Mouse (Mus musculus): ENCODE results near the gene Ssc4d. TPM values are rescaled to one million over a fixed set of nuclear protein-coding genes. Genes with fewer than 3 reads are reported as not detected.
A peak's percentile ranks its signal among the peaks of the same experiment; 100 is the strongest.

The Ssc4d gene
- polyA plus RNA-seq, 1 experiment: 2.7 TPM

DNA sequence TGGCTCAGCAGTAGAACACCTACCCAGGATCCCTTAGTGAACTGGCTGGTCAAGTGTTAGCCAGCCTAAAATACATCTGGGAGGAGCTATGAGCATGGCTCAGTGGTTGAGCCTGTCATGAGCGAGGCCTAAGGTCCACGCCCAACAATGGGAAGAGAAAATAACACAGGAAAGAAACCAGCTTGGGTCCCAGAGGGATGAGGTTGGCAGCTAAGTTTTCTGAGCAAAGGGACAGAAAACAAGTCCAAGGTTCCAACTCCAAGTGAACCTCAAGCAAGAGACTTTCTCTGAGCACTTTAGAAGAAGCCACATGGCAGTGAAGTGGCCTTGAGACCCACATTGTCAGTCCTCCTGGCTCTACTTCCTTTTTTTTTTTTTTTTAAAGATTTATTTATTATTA lies 22.7 kb downstream of the Ssc4d start:
- H3K4me1 ChIP-seq (ENCODE audit: control insufficient read depth, insufficient read depth, low read length): no peaks in the 10 kb centered on the region
- H3K4me3 ChIP-seq (ENCODE audit: insufficient read depth, low read length): no peak overlapping the region
- TF ChIP-seq CTCF (IDR thresholded peaks at IDR 0.05; ENCODE audit: extremely low read depth, insufficient read depth, low read length) (no peak), POLR2A (IDR thresholded peaks at IDR 0.05; ENCODE audit: extremely low read depth, insufficient read depth, low read length) (no peak)
- H3K27ac ChIP-seq (ENCODE audit: insufficient read depth, low read length): no peak overlapping the region

DNA sequence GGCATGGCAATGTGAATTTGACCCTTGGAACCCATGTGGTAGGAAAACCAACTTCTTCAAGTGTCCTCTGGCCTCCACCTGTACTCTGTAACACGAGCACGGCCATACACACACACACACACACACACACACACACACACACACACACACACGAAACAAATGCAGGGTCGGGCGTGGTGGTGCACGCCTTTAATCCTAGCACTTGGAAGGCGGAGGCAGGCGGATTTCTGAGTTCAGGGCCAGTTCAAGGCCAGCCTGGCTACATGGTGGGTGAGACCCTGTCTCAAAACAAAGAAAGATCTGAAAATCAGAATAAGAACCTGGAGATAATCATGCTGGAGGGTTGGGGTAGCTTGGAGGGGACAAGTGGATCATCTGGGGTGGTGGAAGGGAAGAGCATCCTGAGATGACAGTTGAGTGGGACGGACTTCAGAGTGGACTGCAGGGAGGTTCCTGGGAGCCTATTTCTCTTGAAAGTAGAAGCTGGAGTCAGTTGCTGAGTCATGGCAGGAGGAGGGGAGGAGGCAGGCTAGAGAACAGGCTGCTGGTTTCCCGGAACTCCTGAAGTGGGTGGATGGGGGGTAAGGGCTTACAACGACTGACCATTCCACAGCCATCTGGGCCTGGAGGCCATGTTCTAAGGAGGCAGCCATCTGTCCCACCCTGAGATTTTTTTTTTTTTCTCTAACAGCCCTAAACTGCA lies 23.5 kb downstream of the Ssc4d start:
- H3K4me3 ChIP-seq (ENCODE audit: insufficient read depth, low read length): no peak overlapping the region
- H3K27ac ChIP-seq (ENCODE audit: insufficient read depth, low read length): no peak overlapping the region
- no peak for TF ChIP-seq CTCF (IDR thresholded peaks at IDR 0.05; ENCODE audit: extremely low read depth, insufficient read depth, low read length)
- no peak for TF ChIP-seq POLR2A (IDR thresholded peaks at IDR 0.05; ENCODE audit: extremely low read depth, insufficient read depth, low read length)
- H3K4me1 ChIP-seq (ENCODE audit: control insufficient read depth, insufficient read depth, low read length): no peaks in the 10 kb centered on the region

DNA sequence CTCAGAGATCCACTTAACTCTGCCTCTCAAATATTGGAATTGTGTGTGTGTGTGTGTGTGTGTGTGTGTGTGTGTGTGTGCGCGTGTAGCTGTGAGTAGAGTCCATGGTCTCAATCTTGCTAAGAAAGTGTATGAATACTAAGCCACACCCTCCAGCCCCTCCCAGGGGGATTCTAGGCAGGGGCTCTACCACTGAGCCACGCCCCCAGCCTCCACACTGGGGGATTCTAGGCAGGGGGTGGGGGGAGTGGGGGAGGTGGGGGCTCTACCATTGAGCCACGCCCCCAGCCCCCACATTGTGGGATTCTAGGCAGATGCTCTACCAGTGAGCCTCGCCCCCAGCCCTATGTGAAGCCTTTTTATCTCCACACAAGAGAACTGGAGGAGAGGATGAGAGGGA lies 27.7 kb downstream of the Ssc4d start:
- Histone ChIP-seq H3K27ac (ENCODE audit: insufficient read depth, low read length) (no peak overlapping the region), H3K4me1 (ENCODE audit: control insufficient read depth, insufficient read depth, low read length) (no peaks in the 10 kb centered on the region), H3K4me3 (ENCODE audit: insufficient read depth, low read length) (no peak overlapping the region)
- no peak for TF ChIP-seq POLR2A (IDR thresholded peaks at IDR 0.05; ENCODE audit: extremely low read depth, insufficient read depth, low read length)
- no peak for TF ChIP-seq CTCF (IDR thresholded peaks at IDR 0.05; ENCODE audit: extremely low read depth, insufficient read depth, low read length)

- TF ChIP-seq CTCF (IDR thresholded peaks at IDR 0.05; ENCODE audit: extremely low read depth, insufficient read depth, low read length): no peak
- TF ChIP-seq POLR2A (IDR thresholded peaks at IDR 0.05; ENCODE audit: extremely low read depth, insufficient read depth, low read length): no peak
- no peak overlapping the region for H3K4me3 ChIP-seq (ENCODE audit: insufficient read depth, low read length)
- H3K27ac ChIP-seq (ENCODE audit: insufficient read depth, low read length): no peak overlapping the region
- H3K4me1 ChIP-seq (ENCODE audit: control insufficient read depth, insufficient read depth, low read length): no peaks in the 10 kb centered on the region
Measured at GRCm38 (mm10) chr5:135945916-135946408, 28.4 kb downstream of the Ssc4d start.

- Histone ChIP-seq H3K4me1 (ENCODE audit: control insufficient read depth, insufficient read depth, low read length) (no peaks in the 10 kb centered on the region), H3K27ac (ENCODE audit: insufficient read depth, low read length) (no peak overlapping the region), H3K4me3 (ENCODE audit: insufficient read depth, low read length) (no peak overlapping the region)
- TF ChIP-seq POLR2A (IDR thresholded peaks at IDR 0.05; ENCODE audit: extremely low read depth, insufficient read depth, low read length): no peak
- no peak for TF ChIP-seq CTCF (IDR thresholded peaks at IDR 0.05; ENCODE audit: extremely low read depth, insufficient read depth, low read length)
Measured at GRCm38 (mm10) chr5:135942710-135943109, 31.6 kb downstream of the Ssc4d start.

DNA sequence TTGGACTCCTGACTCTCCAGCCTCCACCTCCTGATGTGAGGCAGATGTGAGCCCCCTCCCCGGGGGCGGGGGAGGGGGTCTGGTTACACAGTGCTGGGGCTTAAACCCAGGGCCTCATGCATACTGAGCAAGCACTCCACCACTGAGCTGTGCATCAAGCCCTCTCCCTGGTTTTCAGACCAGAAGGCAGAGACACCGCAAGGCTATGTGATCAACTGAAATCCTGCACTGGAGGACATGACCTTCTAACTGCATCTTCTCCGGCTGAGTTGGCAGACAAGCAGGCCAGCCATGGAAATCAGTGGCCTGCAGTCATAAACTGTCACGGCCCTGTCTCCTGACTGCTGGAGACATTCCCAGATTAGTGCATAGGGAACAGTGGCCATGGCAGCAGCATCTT lies 33.7 kb downstream of the Ssc4d start:
- no peak overlapping the region for H3K4me3 ChIP-seq (ENCODE audit: insufficient read depth, low read length)

GRCm38 (mm10) chr5:135935641-135936190 lies 38.6 kb downstream of the Ssc4d start:
- H3K27ac ChIP-seq (ENCODE audit: insufficient read depth, low read length): peak overlapping the region; percentile 75; the same call in 1 of the 2 replicates

More for the DNA sequence above, 33.7 kb downstream of the Ssc4d start:
- TF ChIP-seq CTCF (IDR thresholded peaks at IDR 0.05; ENCODE audit: extremely low read depth, insufficient read depth, low read length): no peak
- TF ChIP-seq POLR2A (IDR thresholded peaks at IDR 0.05; ENCODE audit: extremely low read depth, insufficient read depth, low read length): no peak
- Histone ChIP-seq H3K27ac (ENCODE audit: insufficient read depth, low read length) (no peak overlapping the region), H3K4me1 (ENCODE audit: control insufficient read depth, insufficient read depth, low read length) (no peaks in the 10 kb centered on the region)

DNA sequence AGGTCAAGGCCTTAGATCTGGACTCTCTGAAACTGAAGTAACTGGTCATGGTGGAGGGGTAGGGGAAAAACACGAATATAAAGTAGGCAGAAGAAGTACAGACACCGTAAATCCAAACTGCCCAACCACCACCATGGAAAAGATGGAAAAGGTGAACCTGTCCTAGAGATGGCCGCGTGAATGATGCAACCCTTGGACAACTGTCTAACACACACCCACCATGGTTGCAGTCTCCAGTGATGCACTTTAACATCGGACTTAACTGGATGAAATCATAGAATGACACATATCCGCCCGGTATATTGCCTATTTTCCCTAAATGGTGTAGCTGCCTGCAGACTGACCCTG lies 39.2 kb downstream of the Ssc4d start:
- peaks cover 2% of the 10 kb centered on the region for H3K4me1 ChIP-seq (ENCODE audit: control insufficient read depth, insufficient read depth, low read length)

More at GRCm38 (mm10) chr5:135935641-135936190, 38.6 kb downstream of the Ssc4d start:
- TF ChIP-seq POLR2A (IDR thresholded peaks at IDR 0.05; ENCODE audit: extremely low read depth, insufficient read depth, low read length) (no peak), CTCF (IDR thresholded peaks at IDR 0.05; ENCODE audit: extremely low read depth, insufficient read depth, low read length) (no peak)
- Histone ChIP-seq H3K4me1 (ENCODE audit: control insufficient read depth, insufficient read depth, low read length) (peaks cover 2% of the 10 kb centered on the region), H3K4me3 (ENCODE audit: insufficient read depth, low read length) (no peak overlapping the region; the same call in 1 of the 2 replicates)

DNA sequence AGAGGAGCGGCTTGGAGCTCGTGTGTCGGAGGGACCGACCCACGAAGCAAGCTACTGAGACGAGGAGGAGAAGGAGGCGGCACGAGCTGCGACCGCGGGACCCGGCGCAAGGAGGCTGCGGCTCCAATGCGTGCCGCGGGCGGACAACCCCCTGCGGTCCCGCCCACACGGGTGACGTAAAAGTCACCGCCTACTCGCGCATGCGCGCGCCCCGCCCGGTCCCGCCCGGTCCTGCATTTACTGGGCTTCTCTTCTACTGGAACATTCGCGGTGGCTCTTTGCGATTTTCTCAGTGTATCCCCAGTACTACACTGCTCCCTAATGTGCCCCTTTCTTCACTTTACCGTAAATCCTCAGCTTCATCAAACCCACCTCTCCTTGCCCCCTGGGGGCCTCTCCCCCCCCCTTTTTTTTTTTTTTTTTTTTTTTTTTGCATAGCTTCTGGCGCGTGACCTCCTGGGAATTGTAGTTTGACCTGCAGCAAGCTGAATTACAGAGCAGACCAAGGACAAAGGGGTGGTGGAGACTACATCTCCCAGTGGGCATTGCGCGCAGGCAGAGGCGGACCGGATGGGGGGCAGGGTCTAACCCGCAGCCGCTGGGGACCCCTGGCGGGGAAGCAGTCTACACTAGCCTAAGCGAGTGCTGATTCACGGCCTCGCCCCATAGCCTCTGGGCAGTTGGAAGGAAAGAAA lies 39.7 kb downstream of the Ssc4d start, which contains the start of gene Ywhag:
Gene Ywhag (minus strand): TSS at position 136 of the 695 bp plus-strand sequence.
- Histone ChIP-seq H3K4me1 (ENCODE audit: control insufficient read depth, insufficient read depth, low read length) (peaks cover 2% of the 10 kb centered on the region), H3K27ac (ENCODE audit: insufficient read depth, low read length) (peak within 1 kb of the TSS; percentile 92), H3K4me3 (ENCODE audit: insufficient read depth, low read length) (peak within 1 kb of the TSS; percentile 96)
- peak; percentile 46 for TF ChIP-seq CTCF (IDR thresholded peaks at IDR 0.05; ENCODE audit: extremely low read depth, insufficient read depth, low read length)
- peak; percentile 98 for TF ChIP-seq POLR2A (IDR thresholded peaks at IDR 0.05; ENCODE audit: extremely low read depth, insufficient read depth, low read length)

More for the DNA sequence above, 39.2 kb downstream of the Ssc4d start:
- peak overlapping the region; percentile 96 for H3K4me3 ChIP-seq (ENCODE audit: insufficient read depth, low read length)
- no peak for TF ChIP-seq POLR2A (IDR thresholded peaks at IDR 0.05; ENCODE audit: extremely low read depth, insufficient read depth, low read length)
- no peak for TF ChIP-seq CTCF (IDR thresholded peaks at IDR 0.05; ENCODE audit: extremely low read depth, insufficient read depth, low read length)
- H3K27ac ChIP-seq (ENCODE audit: insufficient read depth, low read length): peak overlapping the region; percentile 75
